Mouse (Mus musculus) G1E (cell line): ENCODE results near the gene Slc37a4. TPM values are rescaled to one million over a fixed set of nuclear protein-coding genes. Genes with fewer than 3 reads are reported as not detected.
"Not testable (repeated sequence)": the region's sequence is repeated elsewhere in the genome, so short reads cannot be mapped to it uniquely, and the experiment has no call there.

Experiments used
- ATAC-seq: 2 replicates; pipeline ENCODE4 v1.8.0; 2016; ENCODE audit warnings: mild to moderate bottlenecking; ENCODE audit not compliant: insufficient number of reproducible peaks, poor library complexity, low FRiP score, severe bottlenecking; ENCODE audit errors: extremely low read depth
- DNase-seq: peaks from one replicate; pipeline ENCODE4 v3.0.0; 2012; ENCODE audit warnings: low spot score
- H3K27me3 ChIP-seq: 2 replicates; pipeline ENCODE4 v1.6.1; 2012; ENCODE audit warnings: mild to moderate bottlenecking, low read length, inconsistent platforms; ENCODE audit not compliant: insufficient read depth
- H3K36me3 ChIP-seq: replicated peaks from 2 replicates; pipeline ENCODE3; 2012; ENCODE audit warnings: mild to moderate bottlenecking, inconsistent platforms
- H3K4me1 ChIP-seq: 2 replicates; pipeline ENCODE4 v1.6.1; 2012; ENCODE audit warnings: low read depth, low read length, inconsistent platforms, mixed read lengths; ENCODE audit not compliant: insufficient read depth
- H3K4me3 ChIP-seq: 2 replicates; pipeline ENCODE4 v1.5.1; 2012; ENCODE audit warnings: low read depth, mild to moderate bottlenecking, inconsistent platforms, low read length, moderate library complexity, mixed read lengths
- H3K9me3 ChIP-seq: replicated peaks from 2 replicates; pipeline ENCODE4 v1.6.1; 2012; ENCODE audit warnings: inconsistent platforms
- CTCF ChIP-seq: IDR thresholded peaks from 2 replicates; pipeline ENCODE4 v1.5.1; 2012; ENCODE audit warnings: low read depth, low read length, inconsistent platforms, mixed read lengths
- GATA1 ChIP-seq: IDR thresholded peaks from 2 replicates; pipeline ENCODE4 v1.6.1; 2012; ENCODE audit warnings: borderline replicate concordance, low read length, inconsistent platforms, mixed read lengths
- GATA2 ChIP-seq: IDR thresholded peaks from 2 replicates; pipeline ENCODE4 v1.6.1; 2012; ENCODE audit warnings: low read depth, low read length, inconsistent platforms, borderline replicate concordance
- POLR2AphosphoS5 ChIP-seq: IDR thresholded peaks from 2 replicates; pipeline ENCODE4 v1.6.1; 2012; ENCODE audit warnings: low read depth, low read length, inconsistent platforms; ENCODE audit not compliant: insufficient replicate concordance
- TAL1 ChIP-seq: conservative IDR thresholded peaks from 2 replicates; pipeline ENCODE4 v1.6.1; 2012; ENCODE audit warnings: low read depth, low read length, inconsistent platforms, mixed read lengths
- polyA plus RNA-seq: library from polyadenylated mRNA; stranded (reverse); fragments of >175 nt; gene quantifications from 2 replicates; pipeline ENCODE4 v1.2.3, GENCODE M21; 2012
- total RNA-seq, 2 experiments: library from RNA; stranded (forward) in 1 of 2; stranded (reverse) in 1 of 2; fragments of 200-1000 nt in 1 of 2; fragments of >200 nt in 1 of 2; fragmentation: Nextera tagmentation in 1 of 2; gene quantifications; 2 replicates each; pipeline ENCODE4 v1.2.3; 2014 to 2017

Slc37a4 gene
- total and polyA plus RNA-seq, 3 experiments = 10.4 to 24.4 (median 16.0) TPM

- TF ChIP-seq CTCF (no peak), TAL1 (no peak), POLR2AphosphoS5 (no peak), GATA2 (no peak), GATA1 (no peak)
- H3K4me1 ChIP-seq = peaks cover 36% of the 10 kb centered on the region
- peaks cover 13% of the 10 kb centered on the region for H3K36me3 ChIP-seq
- H3K4me3 ChIP-seq = no peak overlapping the region
- H3K27me3 ChIP-seq = peaks cover 5% of the 10 kb centered on the region; the same call in 1 of the 2 replicates
- H3K9me3 ChIP-seq = peaks cover 3% of the 10 kb centered on the region; the same call in 1 of the 2 replicates
- DNase-seq = peak; percentile 49
- ATAC-seq = no peak
These were observed 23.7 kb downstream of the Slc37a4 start for GRCm38 (mm10) chr9:44420280-44420898.

- peaks cover 3% of the 10 kb centered on the region; the same call in 1 of the 2 replicates for H3K9me3 ChIP-seq
- no peaks in the 10 kb centered on the region for H3K36me3 ChIP-seq
- no peak for ATAC-seq
- peaks cover 17% of the 10 kb centered on the region for H3K4me1 ChIP-seq
- H3K27me3 ChIP-seq = peaks cover 14% of the 10 kb centered on the region; the same call in 1 of the 2 replicates
- DNase-seq = no peak
- no peak for TF ChIP-seq CTCF
- TF ChIP-seq TAL1 = no peak
- no peak for TF ChIP-seq POLR2AphosphoS5
- no peak overlapping the region for H3K4me3 ChIP-seq
These were observed 26.9 kb downstream of the Slc37a4 start for GRCm38 (mm10) chr9:44423576-44423975.

GRCm38 (mm10) chr9:44432577-44433185 lies 36.0 kb downstream of the Slc37a4 start:
- H3K9me3 ChIP-seq = no peaks in the 10 kb centered on the region
- H3K4me3 ChIP-seq = no peak overlapping the region
- ATAC-seq (no peak), DNase-seq (no peak)
- peaks cover 4% of the 10 kb centered on the region; the same call in 1 of the 2 replicates for H3K4me1 ChIP-seq
- TF ChIP-seq GATA2 (no peak), GATA1 (no peak), CTCF (no peak), TAL1 (no peak), POLR2AphosphoS5 (no peak)
- H3K36me3 ChIP-seq = no peaks in the 10 kb centered on the region
- H3K27me3 ChIP-seq = peaks cover 33% of the 10 kb centered on the region

GRCm38 (mm10) chr9:44435747-44436146 lies 39.1 kb downstream of the Slc37a4 start:
- Histone ChIP-seq H3K9me3 (no peaks in the 10 kb centered on the region), H3K4me1 (peaks cover 4% of the 10 kb centered on the region; the same call in 1 of the 2 replicates), H3K36me3 (no peaks in the 10 kb centered on the region), H3K27me3 (peaks cover 31% of the 10 kb centered on the region), H3K4me3 (no peak overlapping the region)
- DNase-seq (no peak), ATAC-seq (no peak)
- TF ChIP-seq GATA2 (no peak), CTCF (no peak), GATA1 (no peak), POLR2AphosphoS5 (no peak), TAL1 (no peak)

- no peaks in the 10 kb centered on the region for H3K4me1 ChIP-seq
- no peaks in the 10 kb centered on the region for H3K9me3 ChIP-seq
- no peak for DNase-seq
- ATAC-seq = no peak
- peaks cover 9% of the 10 kb centered on the region for H3K27me3 ChIP-seq
- no peak within 1 kb of the TSS for H3K4me3 ChIP-seq
- H3K36me3 ChIP-seq = no peaks in the 10 kb centered on the region
- TF ChIP-seq GATA2 (no peak), POLR2AphosphoS5 (no peak), TAL1 (no peak), CTCF (no peak), GATA1 (no peak)
These were observed 44.3 kb downstream of the Slc37a4 start, which contains the start of gene Foxr1 for GRCm38 (mm10) chr9:44440961-44441360. TSS of gene Foxr1 (minus strand) at chr9:44441136.

- not testable (repeated sequence) for H3K36me3 ChIP-seq, H3K4me1 ChIP-seq, H3K9me3 ChIP-seq, H3K27me3 ChIP-seq, DNase-seq, ATAC-seq, H3K4me3 ChIP-seq
These were observed 47.9 kb downstream of the Slc37a4 start for GRCm38 (mm10) chr9:44444402-44445025.
